Mouse (Mus musculus) C2C12 (cell line): ENCODE results near the gene Gm20388.

Experiments
- CEBPB ChIP-seq: IDR thresholded peaks from one replicate; pipeline ENCODE4 v1.6.1; 2011; ENCODE audit warnings: low read depth, mild to moderate bottlenecking, control low read depth, moderate library complexity
- CTCF ChIP-seq: IDR thresholded peaks from one replicate; pipeline ENCODE4 v1.5.1; 2011; ENCODE audit not compliant: control insufficient read depth, insufficient read depth, insufficient read length
- MAX ChIP-seq: IDR thresholded peaks from one replicate; pipeline ENCODE4 v1.6.1; 2011; ENCODE audit warnings: mild to moderate bottlenecking, control low read depth
- MYOG ChIP-seq: IDR thresholded peaks from one replicate; pipeline ENCODE4 v1.6.1; 2011; ENCODE audit not compliant: control insufficient read depth, insufficient read length; ENCODE audit errors: extremely low read depth

DNA sequence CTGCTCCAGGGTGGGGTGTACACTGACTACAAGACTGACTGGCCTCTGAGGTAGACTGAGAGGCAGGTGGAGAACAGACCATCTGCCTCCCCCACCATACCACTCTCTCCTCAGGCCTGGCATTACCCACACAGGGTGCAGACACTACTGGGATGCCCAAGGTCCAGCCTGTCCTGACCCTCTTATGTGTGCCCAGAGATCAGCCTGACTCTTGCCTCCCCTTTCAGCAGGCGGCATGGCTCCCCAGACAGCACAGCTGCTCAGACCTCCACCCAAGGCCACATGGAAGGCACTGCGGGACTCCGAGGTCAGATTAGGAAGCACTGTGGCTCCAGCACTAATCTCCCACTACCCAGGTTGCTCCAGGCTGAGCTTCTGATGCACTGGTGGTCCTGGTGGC lies 2760.1 kb downstream of the Gm20388 start:
- no peak for TF ChIP-seq MAX
- TF ChIP-seq CTCF: no peak
- no peak for TF ChIP-seq MYOG
- no peak for TF ChIP-seq CEBPB
